Comparison of ENCODE assay signal across 8 mouse cellular contexts in genomic region chr1:135852044-135852756, GRCm38 (mm10). TPM values are rescaled to one million over a fixed set of nuclear protein-coding genes. Genes with fewer than 3 reads are reported as not detected.
DNase-seq lines count a peak whose midpoint lies in the region; ATAC-seq and TF ChIP-seq lines count a peak whose summit lies in the region.
"Had no signal": no experiment of that assay in that cellular context is flagged by ENCODE, and none has a peak within 500 bp of the region (broad histone marks: within the 10 kb centered on the region; RNA-seq: fewer than 3 reads in every experiment).

No protein-coding gene starts in this region.

- no peak overlapping the region for H3K4me3 ChIP-seq in lung, postnatal 0 days (ENCODE audit: low read depth, low read length)
- H3K4me3 ChIP-seq in forebrain, embryonic 11.5 days (ENCODE audit: low read depth, low read length): no peak overlapping the region
- H3K4me3 ChIP-seq in hindbrain, postnatal 0 days (ENCODE audit: low read length): no peak overlapping the region
- H3K4me3 ChIP-seq in stomach, postnatal 0 days (ENCODE audit: low read depth, low read length): no peak overlapping the region

- no peak for TF ChIP-seq EP300 in lung, postnatal 0 days (IDR thresholded peaks at IDR 0.05)
- no peak for TF ChIP-seq EP300 in stomach, postnatal 0 days (optimal IDR thresholded peaks at IDR 0.05)

- no peak for TF ChIP-seq CTCF in lung, postnatal 0 days (IDR thresholded peaks at IDR 0.05)
- TF ChIP-seq CTCF in hindbrain, postnatal 0 days (IDR thresholded peaks at IDR 0.05; ENCODE audit: low read depth): no peak
- no peak for TF ChIP-seq CTCF in stomach, postnatal 0 days (IDR thresholded peaks at IDR 0.05; ENCODE audit: low read depth)

- no peaks in the 10 kb centered on the region for H3K36me3 ChIP-seq in lung, postnatal 0 days (ENCODE audit: insufficient read depth, low read length)
- H3K36me3 ChIP-seq in forebrain, embryonic 11.5 days (ENCODE audit: control insufficient read depth, insufficient read depth, low read length): no peaks in the 10 kb centered on the region
- H3K36me3 ChIP-seq in hindbrain, postnatal 0 days (ENCODE audit: insufficient read depth, low read length): no peaks in the 10 kb centered on the region
- no peaks in the 10 kb centered on the region for H3K36me3 ChIP-seq in stomach, postnatal 0 days (ENCODE audit: control insufficient read depth, insufficient read depth, low read length)

- DNase-seq in lung, postnatal 0 days (ENCODE audit: low spot score): no peak
- DNase-seq in lung, postnatal 10 days: no peak
- no peak for DNase-seq in forebrain, embryonic 11.5 days (ENCODE audit: low spot score)
- peak; percentile 39 for DNase-seq in hindbrain, postnatal 0 days (ENCODE audit: low spot score)
- peak; percentile 62 for DNase-seq in stomach, postnatal 0 days (ENCODE audit: low spot score)
- no peak for DNase-seq in c-Kit-positive CD71-positive TER-119-positive erythroid progenitor cells, embryonic 14.5 days (ENCODE audit: low spot score)

- no peaks in the 10 kb centered on the region for H3K9me3 ChIP-seq in lung, postnatal 0 days (ENCODE audit: low read length)
- no peaks in the 10 kb centered on the region for H3K9me3 ChIP-seq in forebrain, embryonic 11.5 days (ENCODE audit: control insufficient read depth, low read length)
- no peaks in the 10 kb centered on the region for H3K9me3 ChIP-seq in hindbrain, postnatal 0 days (ENCODE audit: low read length)
- no peaks in the 10 kb centered on the region for H3K9me3 ChIP-seq in stomach, postnatal 0 days (ENCODE audit: control insufficient read depth, low read length)

- H3K4me1 ChIP-seq in lung, postnatal 0 days (ENCODE audit: insufficient read depth, low read depth, low read length): no peaks in the 10 kb centered on the region; the same call in 1 of the 2 replicates
- no peaks in the 10 kb centered on the region; the same call in 1 of the 2 replicates for H3K4me1 ChIP-seq in forebrain, embryonic 11.5 days (replicated peaks; ENCODE audit: control insufficient read depth, insufficient read depth, low read length)
- peaks cover 6% of the 10 kb centered on the region; the same call in 1 of the 2 replicates for H3K4me1 ChIP-seq in hindbrain, postnatal 0 days (ENCODE audit: insufficient read depth, low read length)
- H3K4me1 ChIP-seq in stomach, postnatal 0 days (replicated peaks; ENCODE audit: control insufficient read depth, insufficient read depth): 0 out of 2 replicates have a peak, but pooled peaks cover 6% of the 10 kb centered on the region

- no peak overlapping the region for H3K27ac ChIP-seq in lung, postnatal 0 days (ENCODE audit: low read length)
- H3K27ac ChIP-seq in forebrain, embryonic 11.5 days (ENCODE audit: low read depth, low read length): no peak overlapping the region
- peak overlapping the region; percentile 20; the same call in 1 of the 2 replicates for H3K27ac ChIP-seq in hindbrain, postnatal 0 days
- H3K27ac ChIP-seq in stomach, postnatal 0 days (replicated peaks): peak overlapping the region; percentile 61

- ATAC-seq in lung, postnatal 0 days: peak; percentile 63
- peak; percentile 60; the same call in 1 of the 2 replicates for ATAC-seq in forebrain, embryonic 11.5 days (replicated peaks; ENCODE audit: low FRiP score)
- peak; percentile 73 for ATAC-seq in hindbrain, postnatal 0 days
- peak; percentile 68 for ATAC-seq in stomach, postnatal 0 days (ENCODE audit: low FRiP score, low TSS enrichment)
- no peak for ATAC-seq in erythroid progenitor cell, adult 5-6 weeks (replicated peaks; ENCODE audit: low FRiP score, poor library complexity, severe bottlenecking)

- H3K4me2 ChIP-seq in lung, postnatal 0 days (replicated peaks; ENCODE audit: low read depth, low read length): no peak overlapping the region
- no peak overlapping the region for H3K4me2 ChIP-seq in forebrain, embryonic 11.5 days (ENCODE audit: low read depth, low read length, severe bottlenecking)
- H3K4me2 ChIP-seq in hindbrain, postnatal 0 days (ENCODE audit: low read depth, low read length): no peak overlapping the region
- H3K4me2 ChIP-seq in stomach, postnatal 0 days (replicated peaks; ENCODE audit: low read depth): no peak overlapping the region

- H3K27me3 ChIP-seq in lung, postnatal 0 days (replicated peaks; ENCODE audit: insufficient read depth, low read length): no peaks in the 10 kb centered on the region
- H3K27me3 ChIP-seq in forebrain, embryonic 11.5 days (ENCODE audit: control insufficient read depth, insufficient read depth, low read length): no peaks in the 10 kb centered on the region
- H3K27me3 ChIP-seq in hindbrain, postnatal 0 days (ENCODE audit: insufficient read depth, low read length): no peaks in the 10 kb centered on the region
- H3K27me3 ChIP-seq in stomach, postnatal 0 days (ENCODE audit: control insufficient read depth, insufficient read depth, low read length): no peaks in the 10 kb centered on the region

- 49% methylated on average over 13 of the region's 13 CpGs for WGBS in lung, postnatal 0 days
- WGBS in forebrain, embryonic 11.5 days: 47% methylated on average over 13 of the region's 13 CpGs
- 34% methylated on average over 13 of the region's 13 CpGs for WGBS in hindbrain, postnatal 0 days
- WGBS in stomach, postnatal 0 days: 51% methylated on average over 13 of the region's 13 CpGs

- no peak overlapping the region for H3K9ac ChIP-seq in lung, postnatal 0 days (replicated peaks; ENCODE audit: low read depth)
- no peak overlapping the region for H3K9ac ChIP-seq in forebrain, embryonic 11.5 days (ENCODE audit: low read length)
- no peak overlapping the region for H3K9ac ChIP-seq in hindbrain, postnatal 0 days (replicated peaks; ENCODE audit: low read length)
- H3K9ac ChIP-seq in stomach, postnatal 0 days (ENCODE audit: low read length): no peak overlapping the region

RNA-seq across cellular contexts. Expression of gene Tnnt2, which starts 16.0 kb away (rescaled TPM):
- polyA plus RNA-seq in lung, postnatal 0 days (2015; fragmentation: Nextera tagmentation; extraction: Ambion mirVana): 84.6 and 115 TPM in 2 replicates
- 0.25 TPM in 1 of 2 replicates, not detected in the other for polyA plus RNA-seq in forebrain, embryonic 11.5 days (2014; fragmentation: Nextera tagmentation; extraction: Ambion mirVana)
- total RNA-seq in hindbrain, postnatal 0 days (2014; rRNA removed): 0.47 and 0.79 TPM in 2 replicates
- polyA plus RNA-seq in hindbrain, postnatal 0 days (2015; fragmentation: Nextera tagmentation; extraction: Ambion mirVana): 1.8 and 2.5 TPM in 2 replicates
- 36.4 and 39.9 TPM in 2 replicates for polyA plus RNA-seq in stomach, postnatal 0 days (2015; fragmentation: Nextera tagmentation; extraction: Ambion mirVana)
- not detected in 2 replicates for total RNA-seq in erythroid progenitor cell, adult 5-6 weeks (2015; ENCODE audit: low replicate concordance)
- not detected in 2 replicates for total RNA-seq in erythroid progenitor cell, adult 5-6 weeks (2017; ENCODE audit: low replicate concordance)
- total RNA-seq: common myeloid progenitor, adult 5-6 weeks had no signal

RNA-seq across cellular contexts. Expression of gene Lad1, which starts 33.8 kb away (rescaled TPM):
- polyA plus RNA-seq in lung, postnatal 0 days (2015; fragmentation: Nextera tagmentation; extraction: Ambion mirVana): 4.4 and 6.0 TPM in 2 replicates
- 0.47 and 0.65 TPM in 2 replicates for polyA plus RNA-seq in forebrain, embryonic 11.5 days (2014; fragmentation: Nextera tagmentation; extraction: Ambion mirVana)
- total RNA-seq in hindbrain, postnatal 0 days (2014; rRNA removed): 0.21 TPM in 1 of 2 replicates, not detected in the other
- 0.39 and 0.40 TPM in 2 replicates for polyA plus RNA-seq in hindbrain, postnatal 0 days (2015; fragmentation: Nextera tagmentation; extraction: Ambion mirVana)
- polyA plus RNA-seq in stomach, postnatal 0 days (2015; fragmentation: Nextera tagmentation; extraction: Ambion mirVana): 128 and 140 TPM in 2 replicates
- total RNA-seq in erythroid progenitor cell, adult 5-6 weeks (2015; ENCODE audit: low replicate concordance): 0.72 TPM in 1 of 2 replicates, not detected in the other
- total RNA-seq in erythroid progenitor cell, adult 5-6 weeks (2017; ENCODE audit: low replicate concordance): not detected in 2 replicates
- total RNA-seq: common myeloid progenitor, adult 5-6 weeks had no signal

Comparison
In these comparisons a context has a peak if more than half of its experiments do, and no peak if none do; other contexts are left out.
1. DNase-seq: peak in hindbrain, postnatal 0 days (single experiment) and stomach, postnatal 0 days (single experiment); none in lung, postnatal 0 days (single experiment), lung, postnatal 10 days (single experiment), forebrain, embryonic 11.5 days (single experiment) and c-Kit-positive CD71-positive TER-119-positive erythroid progenitor cells, embryonic 14.5 days (single experiment).
2. H3K27ac ChIP-seq: peak in hindbrain, postnatal 0 days (single experiment) and stomach, postnatal 0 days (single experiment); none in lung, postnatal 0 days (single experiment) and forebrain, embryonic 11.5 days (single experiment).
3. RNA of gene Tnnt2, which starts 16.0 kb away (polyA plus RNA-seq): 84.6 to 115 TPM in lung, postnatal 0 days and 36.4 to 39.9 TPM in stomach, postnatal 0 days; 1.8 to 2.5 TPM in hindbrain, postnatal 0 days and 0.25 TPM in forebrain, embryonic 11.5 days; every median in the first group is over 10 times any median in the second.
4. RNA of gene Lad1, which starts 33.8 kb away (polyA plus RNA-seq): 128 to 140 TPM in stomach, postnatal 0 days; 4.4 to 6.0 TPM in lung, postnatal 0 days, 0.47 to 0.65 TPM in forebrain, embryonic 11.5 days and 0.39 to 0.40 TPM in hindbrain, postnatal 0 days; every median in the first group is over 10 times any median in the second.